Mouse (Mus musculus): ENCODE measurements around the gene Mid1.
"Not testable (repeated sequence)": the region's sequence is repeated elsewhere in the genome, so short reads cannot be mapped to it uniquely, and the experiment has no call there.

Mid1 gene

DNA sequence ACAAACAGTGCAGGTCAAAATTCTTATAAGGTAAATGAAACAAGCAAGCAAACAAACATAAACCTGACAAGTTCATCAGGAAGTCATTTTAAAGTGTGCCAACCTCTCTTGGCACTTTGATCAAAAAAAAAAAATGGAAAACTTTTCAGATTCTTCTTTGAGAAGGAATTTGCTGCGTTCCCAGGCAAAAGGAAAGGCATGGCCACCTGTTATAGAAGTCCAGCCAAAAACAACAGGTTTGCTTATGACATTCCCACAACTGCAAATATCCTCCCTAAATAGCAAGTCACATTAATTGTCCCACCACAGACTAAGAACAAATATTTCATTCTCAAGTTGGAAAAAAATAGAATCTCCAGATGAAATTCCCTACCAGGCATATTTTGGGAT lies 197.2 kb downstream of the Mid1 start:
- no peak for ATAC-seq (ENCODE audit: low TSS enrichment)

DNA sequence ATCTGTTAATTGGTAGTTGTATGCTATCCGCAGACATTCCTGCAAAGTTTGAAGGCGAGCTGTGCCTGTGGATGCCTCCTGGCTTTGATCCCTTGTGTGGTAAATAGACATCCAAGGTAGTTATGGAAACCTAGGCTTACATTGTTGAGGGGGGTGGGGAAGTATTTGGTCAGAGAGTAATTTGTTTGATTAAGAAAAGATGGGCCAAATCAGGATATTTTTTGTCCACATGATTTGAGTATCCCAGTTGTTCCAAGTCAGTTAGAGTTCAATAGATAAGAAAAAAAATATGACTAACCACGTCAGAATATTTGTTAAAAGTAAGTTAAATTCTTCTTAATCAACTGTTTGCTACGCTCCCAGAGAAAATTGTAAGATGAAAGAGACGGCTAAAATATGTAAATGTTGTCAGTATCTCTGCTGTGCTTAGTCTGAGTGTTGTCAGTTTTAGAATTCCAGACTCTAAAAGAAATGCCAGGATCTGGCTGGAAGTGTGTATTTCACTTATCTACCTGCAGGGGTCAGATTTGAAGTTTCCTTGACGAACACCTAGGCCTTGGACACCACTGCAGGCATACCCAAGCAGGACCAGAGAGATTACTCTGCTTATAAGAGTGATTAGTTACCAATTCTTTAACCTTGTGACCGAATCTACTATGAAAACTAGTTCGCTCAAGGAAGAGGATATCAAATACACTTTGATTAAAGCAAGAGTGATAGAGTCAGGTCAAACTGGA lies 198.7 kb downstream of the Mid1 start:
- ATAC-seq (ENCODE audit: low TSS enrichment), result no peak; the same call in 1 of the 2 replicates

DNA sequence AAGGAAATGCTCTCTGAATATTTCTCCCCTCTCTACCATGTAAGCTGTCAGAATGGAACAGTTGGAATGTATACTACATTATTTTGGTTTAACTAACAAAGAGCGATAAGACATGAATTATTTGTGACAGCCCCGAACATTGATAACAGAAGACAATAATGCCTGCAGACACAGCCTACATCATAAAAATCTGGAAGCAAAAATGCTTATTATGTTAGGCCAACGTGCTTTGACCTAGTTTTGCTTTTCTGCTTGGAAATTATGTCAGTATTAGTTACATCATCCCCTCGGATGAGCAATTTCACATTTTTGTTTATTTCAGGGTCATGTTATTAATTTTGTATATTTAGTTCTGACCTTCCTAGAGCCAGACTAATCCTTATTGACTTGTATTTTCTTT lies 205.5 kb downstream of the Mid1 start:
- ATAC-seq (ENCODE audit: low TSS enrichment), result no peak

DNA sequence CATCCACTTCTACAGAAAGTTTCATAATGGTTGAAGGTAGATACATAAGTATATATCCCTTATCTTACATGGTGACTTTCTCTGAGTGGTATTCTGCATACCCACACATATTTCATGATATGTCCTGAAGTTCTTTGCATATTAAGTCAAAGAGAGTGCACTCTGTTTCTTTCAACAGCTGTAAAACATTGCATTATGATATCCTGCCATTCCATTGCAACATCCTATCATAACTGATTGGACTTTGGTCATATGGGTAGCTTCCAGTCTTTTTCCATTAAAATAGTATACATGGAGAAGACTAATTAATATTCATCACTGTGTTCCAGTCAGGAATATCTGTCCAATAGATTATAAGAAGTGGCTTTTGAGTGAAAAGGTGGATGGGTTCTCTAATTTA lies 207.1 kb downstream of the Mid1 start:
- no peak for ATAC-seq (ENCODE audit: low TSS enrichment)

DNA sequence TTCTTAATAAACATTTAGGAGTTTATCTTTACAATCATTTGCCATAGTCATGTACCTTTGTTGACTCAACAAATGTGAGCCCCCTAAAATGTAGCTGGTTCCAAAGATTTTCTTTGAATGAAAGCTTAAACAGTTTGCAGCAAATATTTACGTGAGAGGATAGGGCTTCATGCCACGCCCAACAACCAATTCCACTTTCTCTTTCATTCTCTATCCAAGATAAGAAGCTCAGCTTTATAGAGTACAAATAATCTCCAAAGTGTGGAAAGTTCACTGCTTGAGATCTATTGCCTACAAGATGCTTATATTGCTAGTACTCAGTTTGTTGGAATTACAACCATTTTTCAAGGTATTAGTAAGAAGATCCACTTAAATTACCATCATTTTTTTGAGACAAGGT lies 207.6 kb downstream of the Mid1 start:
- ATAC-seq (ENCODE audit: low TSS enrichment), result no peak

DNA sequence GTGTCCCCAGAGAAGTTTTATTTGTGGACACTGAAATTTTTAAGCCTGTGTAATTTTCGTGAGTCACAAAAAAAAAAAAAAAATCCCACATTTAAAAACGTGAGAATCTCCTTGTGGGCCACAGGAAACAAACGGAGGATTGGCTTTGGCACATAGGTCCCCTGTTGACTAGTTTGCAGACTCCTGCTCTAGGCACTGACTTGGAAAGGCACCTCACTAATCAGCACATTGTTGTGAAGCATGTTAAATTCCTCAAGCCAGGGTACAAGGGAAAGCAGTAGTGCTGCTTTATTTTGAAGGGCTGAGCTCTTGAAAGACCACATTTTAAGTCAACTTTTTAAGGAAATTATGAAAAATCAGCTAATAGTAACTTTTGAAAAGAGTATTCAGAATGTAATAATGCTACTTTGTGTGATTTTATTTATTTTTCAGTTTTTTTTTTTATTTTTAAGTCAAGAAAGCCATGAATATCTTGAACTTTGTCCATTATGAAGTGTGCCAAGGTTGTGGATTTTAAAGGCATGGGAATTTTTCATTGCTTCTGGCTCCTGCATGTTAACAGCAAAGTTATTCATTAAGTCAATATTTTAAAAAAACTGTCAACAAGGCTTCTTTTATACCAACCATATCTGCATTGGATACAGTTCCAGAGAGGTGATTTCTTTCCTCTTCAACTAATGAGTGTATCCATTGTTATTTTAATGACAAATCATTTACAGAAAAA lies 214.4 kb downstream of the Mid1 start:
- ATAC-seq (ENCODE audit: low TSS enrichment), result no peak

DNA sequence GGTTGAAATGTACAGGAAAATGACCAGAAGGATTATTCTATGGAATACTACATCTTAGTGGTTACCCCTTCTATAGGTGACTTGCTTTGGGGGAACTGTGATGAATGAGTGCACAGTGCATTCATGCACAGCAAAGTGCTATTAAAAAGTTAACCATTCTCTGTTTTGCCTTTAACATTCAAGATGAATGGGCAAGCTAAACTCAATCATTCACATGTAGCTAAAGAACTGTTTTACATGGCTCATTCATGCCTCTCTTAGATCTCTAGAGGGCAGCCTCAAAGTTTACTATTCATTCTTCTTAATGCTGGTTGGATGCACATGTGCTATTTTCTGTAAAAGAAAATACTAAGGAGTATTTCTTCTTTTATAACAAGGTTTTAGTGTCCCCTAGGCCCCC lies 217.9 kb downstream of the Mid1 start:
- no peak for ATAC-seq (ENCODE audit: low TSS enrichment)

DNA sequence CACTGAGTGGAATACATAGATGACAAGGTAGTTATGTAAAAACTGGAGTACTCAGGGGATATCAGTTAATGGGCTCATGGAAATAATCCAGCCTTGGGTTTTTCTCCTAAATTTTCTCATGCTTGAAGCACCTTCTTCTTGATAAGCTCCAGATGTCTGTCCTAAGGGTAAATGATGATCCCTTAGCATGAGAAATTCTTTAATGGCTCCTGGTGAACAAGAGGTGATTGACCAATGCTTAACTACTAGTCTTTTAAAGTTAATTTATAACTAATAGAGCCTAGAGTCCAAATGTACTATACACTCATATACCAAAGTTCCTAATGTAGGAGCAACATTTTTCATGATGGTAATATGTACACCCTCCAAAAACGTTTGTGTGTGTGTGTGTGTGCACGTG lies 218.7 kb downstream of the Mid1 start:
- ATAC-seq (ENCODE audit: low TSS enrichment), result no peak

DNA sequence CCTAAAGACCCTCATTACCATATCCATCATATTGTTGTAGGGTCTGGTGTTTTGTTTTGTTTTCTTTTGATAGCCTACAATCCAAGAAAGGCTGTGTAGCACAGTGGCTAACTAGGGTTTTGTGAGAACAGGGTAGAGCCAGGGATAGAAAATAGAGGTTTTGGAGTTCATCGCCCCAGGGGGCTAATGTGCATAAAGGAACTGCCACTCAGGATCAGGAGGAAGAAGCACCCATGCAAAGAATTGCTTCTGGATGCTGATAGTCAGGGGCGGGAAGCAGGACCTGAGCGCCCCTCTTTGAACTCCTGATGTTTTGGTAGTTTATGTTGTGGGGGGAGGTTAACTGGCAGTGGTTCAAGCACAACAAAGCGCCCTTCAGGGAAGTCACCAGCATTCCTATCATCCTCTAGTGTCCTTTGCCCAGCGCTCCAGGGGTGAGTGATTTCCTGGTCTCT lies 221.1 kb downstream of the Mid1 start:
- no peak for ATAC-seq (ENCODE audit: low TSS enrichment)

DNA sequence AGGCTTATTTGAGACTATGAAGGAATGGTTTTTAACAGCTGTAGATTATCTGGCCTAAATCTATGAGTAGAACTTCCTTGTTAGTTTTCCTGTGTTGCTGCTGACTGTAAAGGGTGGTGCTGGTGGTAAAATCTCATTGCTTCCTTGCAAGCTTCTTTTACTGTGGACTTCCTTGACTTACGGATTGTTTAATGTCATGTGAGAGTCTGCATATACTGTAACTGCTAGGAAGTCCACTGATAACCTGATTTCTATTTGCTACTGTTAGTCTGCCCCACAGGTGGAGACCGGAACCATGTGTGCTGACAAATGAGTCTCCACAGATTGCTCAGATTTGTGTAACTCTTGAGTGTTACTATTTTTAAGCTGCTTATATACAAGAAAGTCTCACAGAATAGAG lies 224.9 kb downstream of the Mid1 start:
- ATAC-seq (ENCODE audit: low TSS enrichment), result no peak

DNA sequence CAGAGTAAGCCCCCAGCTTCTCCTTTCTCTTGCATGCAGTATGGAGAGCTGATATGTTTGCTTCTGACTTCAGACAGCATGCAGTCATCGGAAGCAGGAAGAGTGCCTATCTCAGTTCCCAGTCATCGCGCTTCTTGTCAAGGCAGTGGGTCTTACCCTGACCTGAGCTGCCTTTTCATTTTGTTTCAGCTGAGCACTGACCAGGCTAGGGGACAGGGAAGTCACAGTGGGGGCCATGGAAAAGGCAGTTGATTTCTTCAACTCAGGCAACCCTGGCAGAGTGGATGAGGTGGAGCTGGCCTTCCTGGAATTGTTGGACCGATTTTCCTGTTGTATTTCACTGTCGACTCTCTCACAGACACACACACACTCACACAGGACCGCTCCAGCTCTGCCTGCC lies 230.7 kb downstream of the Mid1 start:
- ATAC-seq (ENCODE audit: low TSS enrichment), result no peak

DNA sequence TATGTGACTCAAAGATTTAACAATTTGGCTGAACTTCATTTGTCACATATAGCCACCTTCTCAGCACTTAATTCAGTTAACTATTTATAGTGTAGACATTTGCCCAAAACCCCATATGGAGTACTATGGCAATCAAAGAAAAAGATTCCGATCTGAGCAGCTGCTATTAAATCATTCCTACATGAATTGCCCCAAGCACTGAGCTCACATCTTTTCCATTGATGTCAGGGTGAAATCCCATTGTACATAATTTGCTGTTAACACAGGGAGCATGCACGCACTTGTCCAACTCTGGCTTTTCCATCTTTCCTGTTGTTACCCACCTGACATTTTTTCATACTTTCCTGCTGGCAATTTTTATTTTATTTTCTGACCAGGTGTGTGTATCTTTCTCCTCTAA lies 237.5 kb downstream of the Mid1 start:
- ATAC-seq (ENCODE audit: low TSS enrichment), result no peak

DNA sequence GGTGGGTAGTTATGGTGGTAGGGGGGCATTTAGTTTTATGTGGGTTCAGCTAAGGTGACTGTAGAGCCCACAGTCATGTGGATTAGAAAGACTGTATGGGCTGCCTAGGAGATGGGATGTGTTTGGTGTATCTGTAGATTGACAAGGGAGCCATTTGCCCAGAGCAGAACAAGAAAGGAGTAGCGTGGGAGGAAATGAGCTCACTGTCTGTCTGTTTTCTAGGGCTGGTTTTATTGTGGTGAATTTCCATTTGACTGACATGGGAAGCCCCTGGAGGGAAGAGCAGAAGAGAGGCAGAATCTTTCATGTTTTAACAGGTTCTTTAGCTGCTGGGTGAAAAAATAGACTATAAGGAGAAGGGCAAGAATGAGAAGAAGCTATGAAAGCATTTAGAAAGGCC lies 238.4 kb downstream of the Mid1 start:
- no peak for ATAC-seq (ENCODE audit: low TSS enrichment)

DNA sequence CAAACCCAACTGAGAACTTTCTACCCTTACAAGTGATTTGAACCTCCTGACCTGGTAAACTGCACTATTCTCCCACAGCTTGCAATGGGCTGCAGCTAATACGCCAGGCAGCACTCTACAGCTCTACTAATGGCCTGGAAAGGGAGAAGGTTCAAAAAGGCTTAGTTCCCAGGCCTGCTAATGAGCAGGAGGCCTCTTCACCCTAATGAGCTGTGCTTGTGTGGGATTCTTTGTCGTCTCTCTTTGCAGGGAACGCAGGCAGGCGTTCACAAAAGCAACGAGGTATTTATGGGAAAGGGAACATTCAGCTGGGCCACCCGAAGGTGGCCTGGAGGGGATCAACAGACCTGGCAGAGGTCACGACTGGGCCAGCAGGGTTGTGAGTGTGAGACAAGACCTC lies 240.6 kb downstream of the Mid1 start:
- 0 out of 2 replicates have a peak, but pooled peaks have one; percentile 23 for ATAC-seq (ENCODE audit: low TSS enrichment)

DNA sequence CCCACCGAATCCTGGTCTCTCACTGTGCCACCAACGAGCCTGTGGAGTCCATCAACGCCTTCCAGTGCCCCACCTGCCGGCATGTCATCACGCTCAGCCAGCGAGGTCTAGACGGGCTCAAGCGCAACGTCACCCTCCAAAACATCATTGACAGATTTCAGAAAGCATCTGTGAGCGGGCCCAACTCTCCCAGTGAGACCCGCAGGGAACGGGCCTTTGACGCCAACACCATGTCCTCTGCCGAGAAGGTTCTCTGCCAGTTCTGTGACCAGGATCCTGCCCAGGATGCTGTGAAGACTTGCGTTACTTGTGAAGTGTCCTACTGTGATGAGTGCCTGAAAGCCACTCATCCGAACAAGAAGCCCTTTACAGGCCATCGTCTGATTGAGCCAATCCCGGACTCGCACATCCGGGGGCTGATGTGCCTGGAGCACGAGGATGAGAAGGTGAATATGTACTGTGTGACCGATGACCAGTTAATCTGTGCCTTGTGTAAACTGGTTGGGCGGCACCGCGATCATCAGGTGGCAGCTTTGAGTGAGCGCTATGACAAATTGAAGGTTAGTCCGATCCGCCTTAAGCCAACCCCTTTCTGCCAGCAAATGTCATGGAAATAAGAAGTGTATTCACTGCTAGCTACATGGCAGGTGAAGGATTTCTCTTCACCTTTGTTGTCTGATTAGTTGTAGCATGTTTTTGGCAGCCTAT lies 242.3 kb downstream of the Mid1 start:
- no peak for ATAC-seq (ENCODE audit: low TSS enrichment)

DNA sequence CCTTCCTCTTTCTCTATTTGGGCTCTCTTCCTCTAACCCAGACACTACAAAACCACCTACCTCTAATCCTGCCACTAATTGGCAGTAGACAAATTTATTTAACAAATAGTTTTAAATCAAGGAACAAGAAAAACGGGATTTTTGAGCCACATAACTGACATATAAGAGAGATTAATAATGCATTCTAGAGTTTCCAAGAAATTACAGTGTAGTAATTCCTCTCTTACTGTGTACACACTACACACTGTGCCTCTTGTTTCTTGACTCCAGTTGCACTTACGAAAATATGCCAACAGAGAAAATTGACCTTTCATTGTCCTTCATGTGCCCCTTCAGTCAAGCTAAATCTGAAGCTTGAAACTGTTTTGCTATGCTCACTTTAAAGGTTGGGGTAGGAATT lies 245.9 kb downstream of the Mid1 start:
- ATAC-seq (ENCODE audit: low TSS enrichment), result no peak

DNA sequence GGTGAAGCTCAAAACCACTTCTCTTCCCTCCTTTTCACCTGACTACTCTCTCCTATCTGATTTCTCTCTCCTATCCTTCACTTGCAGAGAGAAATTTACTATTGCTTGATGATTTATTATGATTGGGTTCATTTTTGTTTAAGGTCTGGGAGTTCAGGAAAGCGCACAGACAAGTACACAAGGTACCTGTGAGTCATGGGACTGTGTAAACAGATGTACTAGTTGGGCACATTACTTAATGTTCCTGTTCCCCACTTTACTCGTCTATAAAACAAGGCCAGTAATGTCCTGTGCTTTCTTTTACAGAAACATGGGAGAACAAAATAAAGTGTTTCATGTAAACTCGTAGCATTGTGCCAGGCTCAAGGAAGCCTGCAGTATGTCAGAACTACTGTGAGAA lies 248.2 kb downstream of the Mid1 start:
- ATAC-seq (ENCODE audit: low TSS enrichment), result no peak

DNA sequence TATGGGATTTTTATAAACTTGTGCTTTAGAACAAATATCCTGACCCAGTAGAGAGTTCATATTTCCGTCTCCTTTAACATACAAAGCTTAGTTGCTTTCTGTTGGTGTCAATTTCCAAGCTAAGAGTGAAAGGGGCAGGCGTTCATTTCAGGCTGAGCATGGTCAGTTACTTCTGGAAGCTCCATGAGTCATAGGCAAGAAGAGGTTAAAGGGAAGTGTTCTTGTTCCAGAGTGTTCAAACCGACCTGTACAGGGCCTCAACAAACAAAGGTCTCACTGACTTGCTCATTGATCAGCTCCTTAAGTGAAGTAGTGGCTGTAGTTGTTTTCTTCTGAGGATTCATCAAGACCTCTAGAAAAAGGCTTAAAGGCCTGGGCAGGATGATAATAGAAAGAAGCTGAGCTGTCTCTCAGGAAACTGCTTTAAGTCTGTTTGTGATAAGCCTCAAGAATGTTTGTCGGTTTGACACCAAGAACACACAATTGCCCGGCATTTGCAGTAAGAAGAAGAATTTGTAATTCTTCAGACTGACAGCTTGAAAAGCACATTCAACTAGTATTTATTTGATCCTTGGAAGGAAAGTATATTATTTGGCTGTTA lies 252.2 kb downstream of the Mid1 start:
- no peak for ATAC-seq (ENCODE audit: low TSS enrichment)

DNA sequence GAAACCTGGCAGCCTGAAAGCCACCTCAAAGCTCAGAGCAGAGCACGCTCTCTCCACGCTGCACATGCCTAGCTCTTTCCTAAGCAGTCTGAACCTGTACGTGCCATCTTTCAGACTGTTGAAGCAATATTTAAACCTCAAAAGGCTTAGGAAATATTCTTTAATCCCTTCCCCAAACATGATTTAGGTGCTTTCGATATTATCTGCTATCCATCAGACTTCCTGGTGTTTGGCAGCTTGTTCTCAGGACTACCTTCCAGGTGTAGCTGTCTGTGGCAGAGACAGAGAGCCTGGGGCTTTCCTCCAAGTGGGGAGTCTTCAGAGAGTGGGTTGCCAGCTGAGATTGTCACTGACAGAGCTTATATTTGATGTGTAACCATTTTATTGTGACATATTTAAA lies 255.5 kb downstream of the Mid1 start:
- no peak for ATAC-seq (ENCODE audit: low TSS enrichment)

DNA sequence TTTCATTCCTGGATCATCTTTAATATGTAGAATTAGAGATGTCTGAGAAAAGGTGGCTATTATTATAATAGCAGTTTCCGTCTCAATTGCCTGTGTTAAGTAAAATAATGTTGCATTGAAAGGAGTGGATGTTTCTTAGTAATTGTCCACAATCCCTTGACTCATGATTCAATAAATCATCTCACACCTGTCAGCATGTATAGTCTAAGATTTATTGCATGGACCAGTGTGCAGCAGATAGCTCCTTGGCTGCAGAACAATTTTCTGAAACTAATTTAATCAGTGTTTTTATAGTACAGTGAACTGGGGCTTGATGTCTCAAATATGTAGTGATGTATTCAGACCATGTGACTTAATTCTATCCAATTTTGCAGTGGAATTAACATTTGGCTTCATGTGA lies 265.6 kb downstream of the Mid1 start:
- no peak for ATAC-seq (ENCODE audit: low TSS enrichment)

DNA sequence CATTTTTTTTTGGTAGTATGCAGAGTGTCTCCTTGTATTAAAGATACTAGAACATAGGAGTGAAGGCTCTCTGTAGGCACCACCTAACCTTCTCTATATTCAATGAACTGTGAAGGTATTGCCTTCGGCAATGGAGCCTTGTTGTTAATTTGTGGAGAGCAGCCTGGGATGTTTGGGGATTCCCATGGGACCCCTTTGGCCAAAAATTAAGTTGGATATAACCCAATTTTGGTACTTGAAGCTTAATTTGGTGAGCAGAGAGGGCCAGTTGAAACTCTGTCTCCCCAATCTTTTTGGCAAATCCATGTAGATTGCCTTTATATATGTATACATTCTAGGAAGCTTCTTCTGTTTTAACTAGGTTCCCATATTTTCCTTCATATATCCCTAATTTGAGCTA lies 284.3 kb downstream of the Mid1 start:
- ATAC-seq (ENCODE audit: low TSS enrichment), result no peak

DNA sequence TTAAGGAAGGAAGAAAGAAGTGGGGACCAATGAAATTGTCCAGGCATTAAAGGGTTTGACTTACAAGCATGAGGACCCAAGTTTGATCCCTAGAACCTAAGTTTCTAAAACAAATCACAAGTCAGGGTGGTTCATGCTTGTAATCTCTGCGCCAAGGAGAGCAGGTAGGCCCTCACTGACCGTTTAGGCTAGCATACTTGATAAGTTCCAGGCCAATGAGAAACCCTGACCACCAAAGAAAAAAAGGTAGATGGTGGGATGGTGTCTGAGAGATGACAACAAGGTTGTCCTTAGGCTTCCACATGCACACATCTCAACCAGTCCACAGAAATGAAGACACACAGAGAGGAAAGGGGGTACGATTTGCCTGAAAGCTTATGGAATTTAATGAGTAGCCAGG lies 284.8 kb downstream of the Mid1 start:
- ATAC-seq (ENCODE audit: low TSS enrichment), result peak; percentile 28; the same call in 1 of the 2 replicates

DNA sequence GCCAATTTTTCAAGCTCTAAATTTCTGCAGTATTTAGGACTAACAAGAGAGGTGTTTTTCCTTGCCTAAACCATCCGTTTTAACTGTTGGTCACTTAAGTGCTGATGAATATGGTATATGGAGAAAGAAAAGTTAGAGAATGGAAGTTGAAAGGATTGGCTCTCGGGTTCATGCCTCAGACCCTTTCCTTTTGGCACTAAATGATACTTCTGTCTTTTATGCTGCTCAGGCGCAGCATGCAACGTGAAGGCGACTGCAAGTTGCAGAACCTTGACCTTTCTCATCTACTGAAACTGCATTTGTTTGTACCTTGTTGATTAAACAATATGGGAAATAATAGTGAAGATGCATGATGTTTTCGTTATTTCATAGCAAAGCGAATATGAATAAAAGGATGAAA lies 285.5 kb downstream of the Mid1 start:
- not testable (repeated sequence) for ATAC-seq (ENCODE audit: low TSS enrichment)
